Mouse (Mus musculus) naive thymus-derived CD4-positive, alpha-beta T cell, adult 2 months (primary cell): ENCODE results near the gene Gm21992.
A peak's percentile ranks its signal among the peaks of the same experiment; 100 is the strongest.
"Not testable (repeated sequence)": the region's sequence is repeated elsewhere in the genome, so short reads cannot be mapped to it uniquely, and the experiment has no call there.

ENCODE experiments used
- DNase-seq: peaks from one replicate; pipeline ENCODE4 v3.0.0-alpha.2; 2011; ENCODE audit warnings: low read depth

Gm21992 gene

DNA sequence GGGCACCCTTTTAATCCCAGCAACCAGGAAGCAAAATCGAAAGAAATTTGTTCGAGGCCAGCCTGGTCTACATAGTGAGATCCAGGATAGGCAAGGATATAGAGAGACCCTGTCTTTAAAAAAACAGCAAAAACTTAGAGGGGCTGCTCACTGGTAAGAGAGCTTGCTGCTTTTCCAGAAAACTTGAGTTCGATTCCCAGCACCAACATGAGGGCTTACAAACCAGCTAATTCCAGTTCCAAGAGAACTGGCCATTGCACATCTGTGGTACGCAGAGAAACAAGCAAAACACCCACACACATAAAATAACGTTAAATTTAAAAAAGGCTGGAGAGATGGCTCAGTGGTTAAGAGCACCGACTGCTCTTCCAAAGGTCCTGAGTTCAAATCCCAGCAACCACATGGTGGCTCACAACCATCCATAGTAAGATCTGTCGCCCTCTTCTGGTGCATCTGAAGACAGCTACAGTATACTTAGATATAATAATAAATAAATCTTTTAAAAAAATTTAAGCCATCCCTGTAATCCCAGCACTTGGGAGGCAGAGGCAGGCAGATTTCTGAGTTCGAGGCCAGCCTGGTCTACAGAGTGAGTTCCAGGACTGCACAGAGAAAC, 1.0 kb upstream of the Gm21992 start:
- peak; percentile 33 for DNase-seq

DNA sequence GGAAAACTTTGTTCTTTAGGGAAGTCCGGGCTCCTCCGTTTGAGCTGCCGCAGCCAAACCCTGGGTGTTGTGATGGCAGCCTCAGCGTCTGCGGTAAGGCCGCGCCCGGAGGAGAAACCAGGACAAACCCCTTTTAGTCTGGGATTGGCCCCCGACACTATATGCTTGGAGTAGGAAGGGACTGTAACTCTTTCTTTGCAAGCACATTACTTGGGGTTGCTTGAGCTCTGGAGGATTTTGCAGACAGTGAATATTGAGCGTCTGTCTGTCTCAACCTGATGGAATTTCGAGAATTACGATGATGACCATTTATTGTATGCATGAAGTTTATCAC, 464 bp upstream of the Gm21992 start:
- DNase-seq: no peak

DNA sequence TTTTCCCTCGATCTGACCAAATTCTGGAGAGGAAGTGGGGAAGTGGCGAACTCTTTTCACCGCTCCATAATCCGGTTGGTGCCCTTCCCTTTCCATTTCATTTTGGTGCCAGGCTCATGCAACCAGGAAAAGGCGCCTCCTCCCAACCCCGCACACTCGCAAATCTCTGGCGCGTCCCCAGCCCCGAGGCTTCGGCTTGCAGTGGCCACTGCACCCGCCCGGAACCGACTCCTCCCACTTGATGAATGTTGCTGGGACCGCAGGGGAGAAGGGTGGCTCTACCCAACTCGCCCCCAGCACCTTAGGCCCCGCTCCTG, 708 bp downstream of the Gm21992 start:
- no peak for DNase-seq

DNA sequence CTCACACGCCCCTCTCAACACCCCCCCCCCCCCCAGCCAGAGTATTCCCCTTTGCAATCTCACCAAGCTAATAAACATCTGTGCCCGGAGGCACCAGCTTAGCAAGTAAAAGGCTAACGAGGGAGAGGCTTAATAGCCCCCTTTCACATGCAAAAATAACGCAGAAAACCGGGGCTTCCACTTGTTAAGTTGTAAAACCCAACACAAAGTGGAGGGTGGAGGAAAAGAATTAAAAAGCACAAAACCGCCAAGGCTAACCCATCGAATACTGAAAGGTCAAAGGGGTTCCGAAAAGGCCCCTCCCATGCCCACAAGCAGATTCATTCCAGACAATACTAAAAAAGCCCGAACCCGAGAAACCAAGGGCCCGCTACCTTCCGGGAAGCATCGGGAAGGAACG, 1.1 kb downstream of the Gm21992 start:
- DNase-seq: no peak

DNA sequence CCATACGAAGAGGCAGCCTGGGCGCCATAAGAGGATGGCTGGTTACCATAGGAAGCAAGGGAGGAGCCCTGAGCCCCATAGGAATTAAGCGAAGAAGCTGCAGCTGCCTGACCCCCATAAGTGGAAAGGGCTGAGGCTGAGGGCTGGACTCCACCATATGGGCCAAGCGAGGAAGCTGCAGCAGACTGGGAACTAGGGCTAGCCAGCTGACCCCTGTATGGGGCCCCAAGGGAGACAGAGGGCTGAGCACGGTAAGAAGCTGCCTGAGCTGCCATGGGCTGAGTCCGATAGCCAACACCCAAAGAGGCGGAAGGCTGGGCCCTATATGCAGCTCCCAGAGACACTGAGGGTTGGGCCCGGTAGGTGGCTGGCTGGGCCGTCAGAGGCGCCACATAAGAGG, 8.1 kb downstream of the Gm21992 start:
- no peak for DNase-seq

DNA sequence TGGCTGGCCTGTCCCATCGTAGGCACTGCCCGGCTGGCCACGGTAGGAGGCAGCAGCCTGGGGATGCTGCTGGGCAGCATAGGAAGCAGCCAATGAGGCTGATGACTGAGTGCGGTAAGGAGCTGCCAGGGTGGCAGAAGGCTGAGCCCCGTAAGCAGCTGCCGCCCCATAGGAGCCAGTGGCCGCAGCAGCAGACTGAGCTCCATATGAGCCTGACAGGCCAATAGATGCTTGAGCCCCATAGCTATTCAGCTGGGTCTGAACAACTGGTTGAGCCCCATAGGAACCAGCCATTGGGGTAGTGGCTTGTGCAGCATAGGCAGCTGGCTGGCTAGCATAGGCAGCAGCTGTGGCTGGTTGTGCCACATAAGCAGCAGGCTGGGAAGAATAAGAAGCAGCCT, 8.7 kb downstream of the Gm21992 start:
- DNase-seq: no peak

DNA sequence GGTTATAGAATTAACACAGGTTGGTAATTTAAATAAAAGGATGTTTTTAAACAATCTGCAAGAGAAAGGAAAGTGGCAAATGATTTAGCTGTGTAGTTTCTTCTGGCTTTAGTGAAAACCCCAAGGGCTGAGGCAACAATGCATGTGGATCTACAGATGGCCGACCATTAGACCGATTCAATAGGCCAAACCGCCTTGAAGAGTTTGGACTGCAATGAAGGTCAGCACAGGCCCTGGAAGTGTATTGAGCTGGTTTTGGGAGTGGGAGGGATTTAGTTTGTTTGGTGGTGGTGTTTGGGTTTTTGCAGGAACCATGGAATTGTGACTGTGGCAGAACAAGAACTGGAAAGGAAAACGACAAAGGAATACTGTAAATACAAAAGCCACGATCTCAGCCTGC, 12.3 kb downstream of the Gm21992 start:
- DNase-seq: no peak

DNA sequence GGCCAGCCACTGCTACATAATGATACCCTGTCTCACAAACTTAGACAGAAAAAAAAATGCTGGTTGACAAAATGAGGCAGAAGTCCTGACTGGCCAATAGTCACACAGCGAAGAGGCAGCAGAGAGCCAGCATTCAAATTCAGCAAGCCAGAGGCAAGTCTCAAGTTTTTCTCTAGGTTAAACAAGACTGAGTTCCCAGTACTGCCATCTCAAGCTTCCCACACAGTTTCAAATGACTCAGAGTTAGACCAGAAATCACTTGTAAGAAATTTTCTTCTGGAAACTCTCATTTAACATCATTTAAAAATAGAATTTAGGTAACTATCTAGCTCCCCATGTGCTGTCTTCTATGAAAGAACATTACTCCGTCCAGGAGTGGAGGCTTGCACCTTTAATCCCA, 13.6 kb downstream of the Gm21992 start:
- DNase-seq: no peak

DNA sequence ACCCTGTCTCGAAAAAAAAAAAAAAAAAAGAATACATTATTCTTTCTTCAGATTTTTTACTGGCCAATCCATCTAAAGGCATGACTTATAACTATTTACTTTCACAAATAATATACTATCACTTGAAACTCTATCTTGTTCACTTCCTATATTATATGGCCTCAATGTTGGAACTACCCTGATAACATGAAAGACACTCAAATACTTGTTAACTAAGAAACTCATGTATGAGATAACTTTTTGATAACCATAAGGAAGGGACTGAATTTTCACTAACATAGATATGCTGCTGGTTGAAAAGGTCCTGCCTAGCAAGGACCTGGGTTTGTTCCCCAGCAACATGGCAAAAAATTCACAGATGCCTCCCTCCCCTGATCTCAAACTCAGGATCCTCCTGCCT, 15.5 kb downstream of the Gm21992 start:
- no peak for DNase-seq

DNA sequence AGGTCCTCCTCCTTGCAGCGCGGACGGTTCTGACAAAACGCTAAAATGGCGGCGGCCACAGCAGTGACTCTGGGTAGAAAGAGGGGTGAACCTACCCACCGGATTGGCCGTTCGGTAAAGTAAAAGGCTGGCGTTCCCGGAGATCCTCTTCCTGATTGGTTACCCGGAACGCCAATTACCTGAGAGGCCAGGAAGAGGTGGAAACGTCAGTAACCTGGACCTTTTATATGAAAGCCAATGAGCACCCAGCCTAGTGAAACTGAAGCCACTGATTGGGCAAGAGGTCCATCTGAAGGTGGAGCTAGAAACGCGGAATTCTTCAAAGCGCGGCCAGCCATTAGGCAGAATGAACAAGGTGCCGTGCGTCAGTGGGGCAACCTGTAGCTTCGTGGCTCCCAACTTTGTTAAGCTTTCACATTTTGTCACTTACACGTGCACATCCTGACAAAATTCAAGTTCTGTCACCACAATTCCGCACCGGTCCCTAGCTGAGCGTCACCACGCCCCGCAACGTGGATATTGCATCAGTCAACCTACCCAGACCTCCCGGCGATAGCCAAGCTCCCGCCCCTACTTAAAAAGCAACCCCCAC, 17.5 kb downstream of the Gm21992 start, which contains the start of gene Rbm4:
Rbm4 (minus strand) TSS at position 71 of the 592 bp plus-strand sequence.
- peak; percentile 98 for DNase-seq

DNA sequence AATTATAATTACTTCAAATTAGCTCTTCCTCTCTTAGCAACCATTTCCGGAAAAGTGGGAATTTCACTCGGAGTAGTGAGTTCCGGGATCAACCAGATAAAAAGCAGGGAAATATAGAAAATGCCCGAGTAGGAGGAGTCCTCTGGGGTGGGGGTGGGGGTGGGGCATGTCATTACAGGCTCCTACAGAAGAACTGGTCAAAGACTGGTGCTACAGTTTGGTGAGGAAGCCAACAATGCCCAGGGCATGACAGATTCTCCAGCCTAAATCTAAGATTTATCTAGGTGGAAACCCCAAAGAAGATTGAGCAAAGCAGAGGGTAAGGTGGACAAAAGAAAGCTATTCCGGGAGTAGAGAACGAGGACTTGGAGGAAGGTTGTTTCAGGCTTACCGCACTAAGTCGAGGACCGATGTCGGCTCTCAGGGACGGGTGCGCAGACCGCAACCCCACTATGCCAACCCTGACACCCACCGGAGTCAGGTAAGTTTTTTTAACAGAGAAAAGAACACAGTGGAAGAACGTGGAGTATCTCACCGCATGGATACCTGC, 18.1 kb downstream of the Gm21992 start:
- DNase-seq: no peak

DNA sequence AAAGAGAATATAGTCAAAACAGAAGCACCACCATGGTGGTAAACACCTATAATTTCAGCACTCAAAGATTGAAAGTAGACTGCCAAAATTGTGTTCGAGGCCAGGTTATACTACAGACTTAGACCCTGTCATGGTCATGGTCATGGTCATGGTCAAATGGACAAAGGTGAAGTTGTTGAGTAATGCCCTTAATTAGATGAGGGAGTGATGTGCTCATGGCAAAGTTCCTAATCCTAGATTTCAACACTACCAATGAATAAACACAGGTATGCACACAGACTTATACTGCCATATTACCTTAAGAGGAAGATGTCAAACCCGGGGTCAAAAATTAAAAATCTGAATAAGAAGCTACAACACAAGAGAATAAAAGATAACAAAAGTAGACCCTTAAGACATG, 25.1 kb downstream of the Gm21992 start:
- DNase-seq: no peak

DNA sequence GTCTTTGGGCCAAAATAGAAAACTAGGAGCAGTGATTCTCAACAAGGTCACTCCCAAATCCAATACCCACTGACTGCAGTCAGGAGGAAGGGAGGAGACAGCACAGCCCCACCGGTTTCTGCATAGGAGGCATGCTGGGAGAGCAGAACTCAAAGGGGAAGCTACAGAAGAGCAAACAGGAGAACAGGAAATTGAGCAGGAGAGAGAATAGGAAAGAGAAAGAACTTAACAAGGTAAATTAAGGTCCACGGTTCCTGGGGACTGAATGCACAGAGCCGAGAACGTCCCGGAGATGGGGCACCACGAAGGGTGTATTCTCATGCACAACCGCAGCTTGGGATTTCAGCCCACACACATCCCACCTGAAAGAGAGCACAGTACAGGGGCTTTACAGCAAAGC, 26.2 kb downstream of the Gm21992 start:
- DNase-seq: no peak

DNA sequence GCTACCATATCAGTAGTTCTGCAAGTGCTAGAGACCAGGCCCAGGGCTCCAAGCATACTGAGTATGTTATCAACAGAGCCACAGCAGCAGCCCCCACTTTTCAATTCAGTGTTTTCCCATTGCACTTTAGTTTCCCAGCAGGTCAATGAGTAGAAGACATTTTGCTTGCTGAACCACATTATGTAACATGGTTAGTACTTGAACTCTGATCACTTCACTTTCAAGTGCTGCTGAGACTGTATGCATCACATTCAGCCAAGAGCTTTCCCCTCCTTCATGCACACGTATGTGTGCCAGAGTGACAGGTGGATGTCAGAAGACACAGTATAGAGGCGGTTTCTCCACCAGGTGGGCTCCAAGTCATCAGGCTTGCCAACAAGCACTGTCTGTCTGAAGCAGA, 28.5 kb downstream of the Gm21992 start:
- no peak for DNase-seq

DNA sequence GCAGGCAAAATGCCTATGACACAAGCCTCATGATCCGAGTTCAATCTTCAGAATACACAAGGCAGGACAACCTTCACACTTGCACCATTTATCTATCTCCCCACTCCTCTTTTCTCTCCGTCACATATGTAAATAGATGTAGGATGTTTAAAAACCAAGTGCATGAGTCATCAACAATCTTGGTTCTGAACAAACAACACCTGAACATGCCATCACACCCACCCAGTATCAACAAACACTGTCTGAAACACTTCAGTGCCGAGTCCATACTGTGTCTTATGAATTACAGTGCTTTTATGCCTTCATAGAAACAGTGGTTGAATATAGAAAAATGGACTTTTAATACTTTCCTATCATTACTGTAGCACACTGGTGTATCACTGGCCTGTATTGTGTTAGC, 38.6 kb downstream of the Gm21992 start:
- DNase-seq: no peak

DNA sequence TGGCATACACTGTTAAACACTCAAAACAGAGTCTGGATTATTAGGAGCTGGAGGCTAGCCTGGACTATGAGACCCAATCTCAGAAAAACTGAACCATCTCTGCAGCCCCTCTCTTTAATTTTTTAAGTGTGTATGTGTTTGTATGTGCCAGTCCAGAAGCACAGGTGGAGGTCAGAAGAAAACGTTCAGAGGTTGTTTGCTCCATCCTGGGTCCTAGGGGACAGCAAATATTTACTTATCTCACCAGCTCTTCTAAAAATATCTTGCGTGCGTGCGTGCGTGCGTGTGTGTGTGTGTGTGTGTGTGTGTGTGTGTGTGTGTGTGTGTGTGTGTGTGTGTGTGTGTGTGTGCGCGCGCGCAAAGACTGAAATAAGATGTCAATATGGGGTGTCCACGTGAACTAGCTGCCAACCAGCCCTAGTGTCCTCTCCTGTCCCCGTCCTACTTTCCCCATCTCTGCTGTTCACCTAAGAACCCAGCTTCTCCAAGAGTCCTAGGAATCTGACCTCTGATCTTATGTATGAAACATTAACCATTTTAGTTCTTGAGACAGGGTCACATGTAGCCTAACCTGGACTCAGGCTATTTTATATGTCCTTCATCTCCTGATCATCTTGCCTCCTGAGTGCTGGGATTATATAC, 43.8 kb downstream of the Gm21992 start:
- no peak for DNase-seq

DNA sequence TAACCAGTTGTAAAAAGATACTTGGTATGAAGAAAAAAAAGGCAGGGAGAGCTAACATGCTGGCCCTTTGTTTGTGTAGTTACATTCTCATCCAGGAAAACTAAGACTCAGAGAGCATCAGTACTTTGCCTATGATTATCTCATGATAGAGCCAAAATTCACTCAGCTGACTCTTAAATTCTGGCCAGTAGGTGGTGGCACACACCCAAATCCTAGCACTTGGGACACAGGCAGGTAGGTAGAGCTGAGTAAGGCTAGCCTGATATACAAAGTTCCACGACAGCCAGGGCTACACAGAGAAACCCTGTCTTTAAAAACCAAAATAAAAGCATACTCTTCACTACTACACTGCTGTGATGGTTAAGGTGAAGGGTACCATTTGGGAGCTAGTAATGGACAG, 48.5 kb downstream of the Gm21992 start:
- peak; percentile 49 for DNase-seq

DNA sequence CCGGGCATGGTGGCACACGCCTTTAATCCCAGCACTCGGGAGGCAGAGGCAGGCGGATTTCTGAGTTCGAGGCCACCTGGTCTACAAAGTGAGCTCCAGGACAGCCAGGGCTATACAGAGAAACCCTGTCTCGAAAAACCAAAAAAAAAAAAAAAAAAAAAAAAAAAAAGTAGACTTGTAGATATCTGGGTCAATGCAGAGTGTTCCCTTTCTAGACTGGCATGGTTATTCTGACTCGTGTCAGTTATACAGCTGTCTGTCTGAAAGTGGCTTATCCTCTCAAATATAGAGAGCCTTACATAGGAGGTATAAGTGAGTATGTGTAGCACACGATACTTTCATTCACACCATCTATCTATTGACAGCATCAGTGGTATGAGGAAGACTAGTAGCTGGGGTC, 50.9 kb downstream of the Gm21992 start:
- not testable (repeated sequence) for DNase-seq

DNA sequence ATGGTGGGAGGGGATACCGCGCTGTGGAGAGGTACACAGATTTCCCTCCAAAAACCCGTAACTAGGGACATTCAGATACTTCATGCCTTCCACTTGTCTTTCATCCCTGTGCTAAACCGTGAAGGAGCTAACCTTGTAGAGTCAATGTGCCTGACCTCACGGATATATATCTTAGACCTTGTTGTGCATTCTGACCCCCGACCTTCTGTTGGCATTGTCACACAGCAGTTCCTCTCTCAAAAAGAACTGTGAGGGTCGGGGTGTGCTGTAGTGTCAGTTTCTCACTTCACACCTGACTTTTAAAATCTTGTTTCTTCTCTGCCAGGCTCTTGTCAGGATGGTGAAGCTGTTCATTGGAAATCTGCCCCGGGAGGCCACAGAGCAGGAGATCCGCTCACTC, 54.5 kb downstream of the Gm21992 start:
- no peak for DNase-seq

DNA sequence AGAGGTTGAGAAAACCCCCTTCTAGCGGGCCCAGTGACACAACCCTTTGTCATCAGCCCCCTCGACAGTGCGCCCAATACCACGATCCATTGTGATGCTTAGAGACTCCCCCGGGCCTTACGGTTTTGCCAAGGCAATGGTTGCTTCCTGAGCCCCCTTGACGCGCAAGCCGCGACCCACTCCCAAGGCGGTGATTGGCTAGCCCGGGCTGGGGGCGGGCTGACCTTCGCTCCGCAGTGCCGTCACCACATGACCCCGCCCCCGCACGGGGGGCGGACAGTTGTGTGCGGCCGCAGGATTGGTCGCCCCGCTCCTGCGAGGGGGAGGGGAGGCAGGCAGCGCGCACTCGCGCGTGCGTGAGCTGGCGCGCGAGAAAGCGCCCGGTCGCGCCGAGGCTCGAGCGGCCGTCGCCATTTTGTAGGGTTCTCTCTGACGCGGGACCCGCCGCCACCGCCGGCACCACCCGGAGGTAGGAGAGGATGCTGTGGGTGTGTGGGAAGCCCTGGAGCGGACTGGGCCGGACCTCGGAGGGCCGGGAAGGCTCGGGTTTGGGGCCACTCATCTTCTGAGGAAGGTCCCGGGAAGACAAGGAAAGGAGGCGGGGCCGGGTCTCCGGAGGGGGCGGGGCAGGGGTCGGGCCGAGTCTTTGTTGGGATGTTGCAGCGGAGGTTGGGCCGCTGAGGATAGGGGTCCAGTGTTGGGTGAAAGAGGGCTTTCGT, 55.1 kb downstream of the Gm21992 start, which contains the start of gene Rbm4b:
Rbm4b (plus strand) TSS at position 305 of the 719 bp plus-strand sequence.
- peak; percentile 99 for DNase-seq

DNA sequence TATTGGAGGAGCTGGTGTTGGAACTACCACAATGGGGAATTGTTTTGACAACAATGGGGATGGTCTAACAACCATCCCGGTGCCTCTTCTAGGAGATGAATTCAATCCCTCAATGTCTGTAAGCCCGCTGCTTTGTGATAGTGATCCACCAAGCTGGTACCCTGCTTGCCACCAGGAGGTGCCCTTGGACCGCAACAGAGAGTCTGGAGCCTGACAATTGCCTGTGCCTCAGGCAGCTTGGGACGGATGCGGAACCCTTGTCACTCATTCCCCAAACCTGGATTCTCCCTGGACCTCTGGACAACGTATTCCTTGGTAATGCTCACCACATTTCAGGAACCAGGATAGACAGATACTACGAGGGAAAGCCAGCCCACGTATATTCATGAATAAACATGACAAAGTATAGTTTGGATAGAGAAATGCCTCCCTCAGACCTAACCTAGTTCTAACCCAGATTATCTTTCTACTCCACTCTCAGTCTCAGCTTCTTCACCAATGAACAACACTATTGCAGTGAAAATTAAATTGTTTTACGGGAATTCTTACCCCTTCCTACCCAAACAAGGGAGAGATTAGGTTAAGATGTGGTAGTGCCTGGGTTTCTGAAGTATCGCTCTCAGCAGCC, 55.7 kb downstream of the Gm21992 start:
- peak; percentile 94 for DNase-seq

DNA sequence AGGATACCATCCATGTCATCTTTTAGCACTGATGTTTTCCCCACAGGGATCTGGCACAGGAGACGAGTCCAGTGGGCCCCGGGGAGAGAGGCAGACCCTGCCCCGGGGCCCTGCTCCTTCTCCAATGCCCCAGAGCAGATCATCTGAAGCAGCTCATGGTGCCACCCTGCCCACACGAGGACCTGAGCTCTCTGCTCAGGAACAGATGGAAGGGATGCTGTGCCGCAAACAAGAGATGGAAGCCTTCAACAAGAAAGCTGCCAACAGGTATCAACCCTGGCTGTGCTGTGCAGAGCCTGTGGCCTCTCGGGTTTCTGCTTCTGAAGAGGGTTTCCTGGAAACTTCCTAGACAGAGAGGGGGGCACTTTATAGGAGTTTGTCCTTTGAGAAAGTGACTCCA, 61.4 kb downstream of the Gm21992 start:
- no peak for DNase-seq

DNA sequence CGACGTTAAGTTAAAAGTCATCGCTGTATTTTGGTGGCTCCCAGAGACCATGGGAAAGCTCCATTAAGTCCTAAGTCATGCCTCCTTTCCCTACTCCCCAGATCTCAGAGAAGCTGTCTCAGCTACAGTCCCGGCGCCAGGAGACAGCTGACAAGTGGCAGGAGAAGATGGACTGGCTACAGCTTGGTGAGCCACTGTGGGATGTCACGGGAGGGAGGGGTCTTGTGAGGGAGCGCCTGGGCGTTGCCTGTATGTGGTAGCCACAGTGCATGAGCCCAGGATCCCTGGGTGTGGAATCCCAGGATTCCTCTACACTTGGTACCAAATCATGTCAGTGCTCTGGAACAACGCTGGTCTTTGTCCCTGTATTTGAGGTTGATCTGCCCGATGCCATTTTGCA, 62.9 kb downstream of the Gm21992 start:
- no peak for DNase-seq
